Comparison of ENCODE assay signal across 17 mouse cellular contexts in genomic region chr11:113409121-113409520, GRCm38 (mm10).
DNase-seq lines count a peak whose midpoint lies in the region; ATAC-seq and TF ChIP-seq lines count a peak whose summit lies in the region.
"Had no signal": no experiment of that assay in that cellular context is flagged by ENCODE, and none has a peak within 500 bp of the region (broad histone marks: within the 10 kb centered on the region; RNA-seq: fewer than 3 reads in every experiment).

No protein-coding gene starts in this region.

- no peak overlapping the region for H3K4me2 ChIP-seq in hindbrain, postnatal 0 days (ENCODE audit: low read depth, low read length)
- no peak overlapping the region for H3K4me2 ChIP-seq in hindbrain, embryonic 16.5 days (ENCODE audit: low read length)
- H3K4me2 ChIP-seq in midbrain, postnatal 0 days (ENCODE audit: low read depth, low read length, poor library complexity, severe bottlenecking): no peak overlapping the region
- no peak overlapping the region for H3K4me2 ChIP-seq in midbrain, embryonic 11.5 days
- no peak overlapping the region for H3K4me2 ChIP-seq in CH12.LX (ENCODE audit: insufficient read depth, low read depth, poor library complexity, severe bottlenecking)
- H3K4me2 ChIP-seq: heart, embryonic 13.5 days; hindbrain, embryonic 14.5 days; kidney, embryonic 15.5 days; limb, embryonic 13.5 days; neural tube, embryonic 13.5 days had no signal

- dilution Hi-C loops in CH12.LX (cut with MboI; ENCODE audit: extremely low pct_ligation_motif_present, extremely low pct_unique_long_range_greater_than_20kb, low sequenced_read_pairs): no loop called here

- no peaks in the 10 kb centered on the region for H3K36me3 ChIP-seq in hindbrain, postnatal 0 days (ENCODE audit: insufficient read depth, low read length)
- no peaks in the 10 kb centered on the region for H3K36me3 ChIP-seq in hindbrain, embryonic 16.5 days (ENCODE audit: control insufficient read depth, insufficient read depth, low read length)
- no peaks in the 10 kb centered on the region for H3K36me3 ChIP-seq in midbrain, postnatal 0 days (ENCODE audit: insufficient read depth, low read length)
- no peaks in the 10 kb centered on the region for H3K36me3 ChIP-seq in midbrain, embryonic 11.5 days (ENCODE audit: control insufficient read depth, insufficient read depth, low read length)
- peaks cover 0 to 33% of the 10 kb centered on the region in 2 experiments for H3K36me3 ChIP-seq in CH12.LX (replicated peaks in 1 of 2; ENCODE audit: control insufficient read depth in 1 of 2, insufficient read depth in 1 of 2, low read length in 1 of 2)
- H3K36me3 ChIP-seq: G1E; heart, embryonic 13.5 days; kidney, embryonic 15.5 days; limb, embryonic 13.5 days; neural tube, embryonic 13.5 days had no signal

- no peak overlapping the region for H3K27ac ChIP-seq in hindbrain, postnatal 0 days
- no peak overlapping the region for H3K27ac ChIP-seq in hindbrain, embryonic 16.5 days (ENCODE audit: low read depth, low read length)
- no peak overlapping the region for H3K27ac ChIP-seq in midbrain, postnatal 0 days (ENCODE audit: low read depth, low read length)
- no peak overlapping the region for H3K27ac ChIP-seq in midbrain, embryonic 11.5 days (ENCODE audit: low read depth, low read length)
- no peak overlapping the region for H3K27ac ChIP-seq in CH12.LX (ENCODE audit: insufficient read depth, low read depth)
- H3K27ac ChIP-seq: heart, embryonic 13.5 days; hindbrain, embryonic 14.5 days; kidney, embryonic 15.5 days; limb, embryonic 13.5 days; neural tube, embryonic 13.5 days had no signal

- no peaks in the 10 kb centered on the region for H3K79me2 ChIP-seq in CH12.LX (replicated peaks; ENCODE audit: control insufficient read depth, extremely low read depth, insufficient read depth, poor library complexity, severe bottlenecking)

- no peak overlapping the region for H3K9ac ChIP-seq in hindbrain, postnatal 0 days (replicated peaks; ENCODE audit: low read length)
- no peak overlapping the region for H3K9ac ChIP-seq in hindbrain, embryonic 16.5 days (ENCODE audit: low read depth, low read length)
- no peak overlapping the region for H3K9ac ChIP-seq in midbrain, postnatal 0 days (replicated peaks; ENCODE audit: low read length, poor library complexity, severe bottlenecking)
- H3K9ac ChIP-seq in midbrain, embryonic 11.5 days (ENCODE audit: low read length): no peak overlapping the region
- no peak overlapping the region for H3K9ac ChIP-seq in CH12.LX (ENCODE audit: insufficient read depth, low read depth)
- H3K9ac ChIP-seq: heart, embryonic 13.5 days; hindbrain, embryonic 14.5 days; kidney, embryonic 15.5 days; limb, embryonic 13.5 days; neural tube, embryonic 13.5 days had no signal

- TF ChIP-seq RAD21 in CH12.LX (IDR thresholded peaks at IDR 0.05; ENCODE audit: low read depth, low read length): peak; percentile 47

- H3K4me3 ChIP-seq in hindbrain, postnatal 0 days (ENCODE audit: low read length): no peak overlapping the region
- H3K4me3 ChIP-seq in hindbrain, embryonic 16.5 days (ENCODE audit: low read length): no peak overlapping the region
- H3K4me3 ChIP-seq in midbrain, postnatal 0 days (ENCODE audit: low read depth, low read length): no peak overlapping the region
- no peak overlapping the region for H3K4me3 ChIP-seq in midbrain, embryonic 11.5 days (ENCODE audit: low read depth, low read length)
- no peak overlapping the region for H3K4me3 ChIP-seq in CH12.LX (replicated peaks in 1 of 3; ENCODE audit: low read depth in 2 of 3, low read length in 2 of 3, poor library complexity in 1 of 3)
- H3K4me3 ChIP-seq: heart, embryonic 13.5 days; kidney, embryonic 15.5 days; limb, embryonic 13.5 days; neural tube, embryonic 13.5 days had no signal

- no peak for ATAC-seq in hindbrain, postnatal 0 days
- no peak for ATAC-seq in hindbrain, embryonic 16.5 days
- ATAC-seq in midbrain, postnatal 0 days (ENCODE audit: low FRiP score): no peak
- no peak for ATAC-seq in midbrain, embryonic 11.5 days (ENCODE audit: low FRiP score)

- DNase-seq in hindbrain, postnatal 0 days (ENCODE audit: low spot score): no peak
- DNase-seq in midbrain, postnatal 0 days (ENCODE audit: low spot score): no peak
- no peak for DNase-seq in midbrain, embryonic 11.5 days (ENCODE audit: low spot score, missing footprints)
- peak; percentile 27 for DNase-seq in CH12.LX (ENCODE audit: extremely low read depth)
- peak; percentile 49 for DNase-seq in induced T-regulatory cell, adult 2 months (ENCODE audit: low read depth)
- no peak for DNase-seq in yolk sac, embryonic 10.5 days (ENCODE audit: low spot score)
- DNase-seq in heart, postnatal 25 days (ENCODE audit: low spot score): no peak
- DNase-seq: cerebellum, adult 2 months; midbrain, embryonic 14.5 days; retina, postnatal 1 day had no signal

- no peaks in the 10 kb centered on the region for H3K9me3 ChIP-seq in hindbrain, postnatal 0 days (ENCODE audit: low read length)
- no peaks in the 10 kb centered on the region for H3K9me3 ChIP-seq in hindbrain, embryonic 16.5 days (ENCODE audit: control insufficient read depth, low read length)
- H3K9me3 ChIP-seq in midbrain, postnatal 0 days (ENCODE audit: low read length): no peaks in the 10 kb centered on the region
- no peaks in the 10 kb centered on the region for H3K9me3 ChIP-seq in midbrain, embryonic 11.5 days (ENCODE audit: control insufficient read depth, low read length)
- no peaks in the 10 kb centered on the region for H3K9me3 ChIP-seq in CH12.LX (replicated peaks; ENCODE audit: low read length)
- H3K9me3 ChIP-seq: heart, embryonic 13.5 days; kidney, embryonic 15.5 days; limb, embryonic 13.5 days; neural tube, embryonic 13.5 days had no signal

- peak; percentile 48 for TF ChIP-seq CTCF in hindbrain, postnatal 0 days (IDR thresholded peaks at IDR 0.05; ENCODE audit: low read depth)
- peak; percentile 39 for TF ChIP-seq CTCF in midbrain, postnatal 0 days (IDR thresholded peaks at IDR 0.05)
- TF ChIP-seq CTCF in CH12.LX (conservative IDR thresholded peaks at IDR 0.05 in 1 of 2, IDR thresholded peaks at IDR 0.05 in 1 of 2; ENCODE audit: low read depth in 2 of 2, low read length in 2 of 2): peak; percentile 53 to 65

- no peak for TF ChIP-seq EP300 in CH12.LX (IDR thresholded peaks at IDR 0.05; ENCODE audit: low read length)

- intact Hi-C loops in heart, postnatal 25 days (cut with DNase I): loop anchor here (10.0 kb wide), 1 partner anchor 234 kb away; no protein-coding TSS in a partner anchor

- 93% methylated on average over 9 of the region's 9 CpGs for WGBS in hindbrain, postnatal 0 days
- WGBS in hindbrain, embryonic 16.5 days: 92% methylated on average over 9 of the region's 9 CpGs
- WGBS in midbrain, postnatal 0 days: 93% methylated on average over 9 of the region's 9 CpGs
- 92% methylated on average over 9 of the region's 9 CpGs for WGBS in midbrain, embryonic 11.5 days

- TF ChIP-seq POLR2A in CH12.LX (IDR thresholded peaks at IDR 0.05; ENCODE audit: low read depth, low read length): no peak

- in situ Hi-C loops in CH12.LX (cut with MboI; ENCODE audit: low pct_ligation_motif_present, low pct_unique_long_range_greater_than_20kb, low sequenced_read_pairs): loop anchor here (10.0 kb wide), 1 partner anchor 234 kb away; no protein-coding TSS in a partner anchor

- H3K4me1 ChIP-seq in hindbrain, postnatal 0 days (ENCODE audit: insufficient read depth, low read length): no peaks in the 10 kb centered on the region
- no peaks in the 10 kb centered on the region for H3K4me1 ChIP-seq in hindbrain, embryonic 16.5 days (ENCODE audit: control insufficient read depth, insufficient read depth, low read depth, low read length)
- H3K4me1 ChIP-seq in midbrain, postnatal 0 days (ENCODE audit: insufficient read depth, low read length): no peaks in the 10 kb centered on the region
- no peaks in the 10 kb centered on the region for H3K4me1 ChIP-seq in midbrain, embryonic 11.5 days (ENCODE audit: control insufficient read depth, insufficient read depth, low read length)
- no peaks in the 10 kb centered on the region for H3K4me1 ChIP-seq in CH12.LX (ENCODE audit: control insufficient read depth in 1 of 2, insufficient read depth in 2 of 2)
- H3K4me1 ChIP-seq: heart, embryonic 13.5 days; kidney, embryonic 15.5 days; limb, embryonic 13.5 days; neural tube, embryonic 13.5 days had no signal

- H3K27me3 ChIP-seq in hindbrain, postnatal 0 days (ENCODE audit: insufficient read depth, low read length): no peaks in the 10 kb centered on the region
- H3K27me3 ChIP-seq in hindbrain, embryonic 16.5 days (replicated peaks; ENCODE audit: control insufficient read depth, insufficient read depth, low read length): no peaks in the 10 kb centered on the region
- H3K27me3 ChIP-seq in midbrain, postnatal 0 days (ENCODE audit: insufficient read depth, low read length): no peaks in the 10 kb centered on the region
- no peaks in the 10 kb centered on the region for H3K27me3 ChIP-seq in midbrain, embryonic 11.5 days (ENCODE audit: control insufficient read depth, insufficient read depth, low read length)
- no peaks in the 10 kb centered on the region for H3K27me3 ChIP-seq in CH12.LX (replicated peaks)
- H3K27me3 ChIP-seq: heart, embryonic 13.5 days; kidney, embryonic 15.5 days; limb, embryonic 13.5 days; neural tube, embryonic 13.5 days had no signal

TF ChIP-seq in CH12.LX, 34 proteins besides CTCF, POLR2A, EP300 and RAD21:
- TF ChIP-seq USF1 (IDR thresholded peaks at IDR 0.05; ENCODE audit: low read depth, low read length) (no peak), ELF1 (IDR thresholded peaks at IDR 0.05; ENCODE audit: low read depth, low read length) (no peak), SMC3 (IDR thresholded peaks at IDR 0.05; ENCODE audit: low read depth, low read length) (peak; percentile 51)

Comparison
In these comparisons a context has a peak if more than half of its experiments do, and no peak if none do; other contexts are left out.
1. DNase-seq: peak in CH12.LX (single experiment) and induced T-regulatory cell, adult 2 months (single experiment); none in hindbrain, postnatal 0 days (single experiment), midbrain, postnatal 0 days (single experiment), midbrain, embryonic 11.5 days (single experiment), yolk sac, embryonic 10.5 days (single experiment) and heart, postnatal 25 days (single experiment).
2. Peak in every context shown above with its lines, with median percentiles within 50 percentile points of each other: CTCF ChIP-seq.